Mouse (Mus musculus) testis, adult 2 months (tissue): ENCODE measurements at regions not wholly inside any gene's neighbourhood (a gene's known extent, or its start where the extent isn't known, plus 50 kb on each side); places are given as distances from the start of the nearest gene placed in this dataset.

ENCODE experiments used
- CTCF ChIP-seq: fragments of 200-500 bp; IDR thresholded peaks from 2 replicates; pipeline ENCODE4 v1.5.1; 2012; ENCODE audit warnings: low read depth, mild to moderate bottlenecking, inconsistent platforms, low read length, moderate library complexity; ENCODE audit not compliant: control insufficient read depth, insufficient read depth, insufficient replicate concordance
- POLR2A ChIP-seq: fragments of 200-500 bp; IDR thresholded peaks from 2 replicates; pipeline ENCODE4 v1.6.1; 2012; ENCODE audit warnings: low read depth, mild to moderate bottlenecking, inconsistent platforms, low read length, moderate library complexity; ENCODE audit not compliant: control insufficient read depth

- TF ChIP-seq POLR2A = no peak
- no peak for TF ChIP-seq CTCF
These were observed 144.0 kb upstream of the Camk1g start for GRCm38 (mm10) chr1:193513929-193514710.
